Mouse (Mus musculus) urinary bladder, postnatal 4 days (tissue): ENCODE results near the gene Crtac1.
A peak's percentile ranks its signal among the peaks of the same experiment; 100 is the strongest.

Source experiments
- DNase-seq, 2 experiments: peaks; one replicate each; pipeline ENCODE4 v3.0.0; 2021 to 2022; ENCODE audit warnings: low spot score in 2 of 2

Gene Crtac1

GRCm38 (mm10) chr19:42279611-42280010, 152.0 kb downstream of the Crtac1 start:
- DNase-seq, result no peak

- DNase-seq, result no peak
These were observed 153.1 kb downstream of the Crtac1 start for GRCm38 (mm10) chr19:42278461-42278860.

GRCm38 (mm10) chr19:42277288-42277687, 154.3 kb downstream of the Crtac1 start:
- no peak for DNase-seq

- DNase-seq, result peak; percentile 41 to 77
These were observed 159.3 kb downstream of the Crtac1 start for GRCm38 (mm10) chr19:42272003-42272963.

- no peak for DNase-seq
These were observed 160.4 kb downstream of the Crtac1 start for GRCm38 (mm10) chr19:42271182-42271581.

- no peak for DNase-seq
These were observed 161.5 kb downstream of the Crtac1 start for GRCm38 (mm10) chr19:42270119-42270518.

- DNase-seq, result no peak
These were observed 163.2 kb downstream of the Crtac1 start for GRCm38 (mm10) chr19:42268337-42268736.

GRCm38 (mm10) chr19:42263524-42263923, 168.1 kb downstream of the Crtac1 start:
- no peak for DNase-seq

GRCm38 (mm10) chr19:42260486-42260885, 171.1 kb downstream of the Crtac1 start:
- no peak for DNase-seq

- DNase-seq, result no peak
These were observed 173.0 kb downstream of the Crtac1 start for GRCm38 (mm10) chr19:42258596-42258995.

GRCm38 (mm10) chr19:42258031-42258430, 173.6 kb downstream of the Crtac1 start:
- no peak for DNase-seq

- no peak for DNase-seq
These were observed 174.3 kb downstream of the Crtac1 start for GRCm38 (mm10) chr19:42257241-42257635.

- no peak for DNase-seq
These were observed 174.9 kb downstream of the Crtac1 start for GRCm38 (mm10) chr19:42256611-42257240.

- DNase-seq, result peak; percentile 83 to 91
These were observed 175.6 kb downstream of the Crtac1 start for GRCm38 (mm10) chr19:42255784-42256610.

- DNase-seq, result no peak
These were observed 176.2 kb downstream of the Crtac1 start for GRCm38 (mm10) chr19:42255438-42255783.

- no peak for DNase-seq
These were observed 181.3 kb downstream of the Crtac1 start for GRCm38 (mm10) chr19:42249976-42250914.

GRCm38 (mm10) chr19:42247519-42247918, 184.1 kb downstream of the Crtac1 start, which contains the start of gene Golga7b:
Gene Golga7b, plus strand, starts transcription at chr19:42247574.
- no peak for DNase-seq

GRCm38 (mm10) chr19:42246626-42247025, 185.0 kb downstream of the Crtac1 start:
- DNase-seq, result no peak

GRCm38 (mm10) chr19:42243401-42243800, 188.2 kb downstream of the Crtac1 start:
- DNase-seq, result no peak

GRCm38 (mm10) chr19:42240881-42241280, 190.7 kb downstream of the Crtac1 start:
- DNase-seq, result no peak

GRCm38 (mm10) chr19:42238341-42238715, 193.3 kb downstream of the Crtac1 start:
- no peak for DNase-seq
